Mouse (Mus musculus) testis, adult 2 months (tissue): ENCODE data around the gene Phf11a.
"Not testable (repeated sequence)": the region's sequence is repeated elsewhere in the genome, so short reads cannot be mapped to it uniquely, and the experiment has no call there.

Experiments
- CTCF ChIP-seq: fragments of 200-500 bp; IDR thresholded peaks from 2 replicates; pipeline ENCODE4 v1.5.1; 2012; ENCODE audit warnings: low read depth, mild to moderate bottlenecking, inconsistent platforms, low read length, moderate library complexity; ENCODE audit not compliant: control insufficient read depth, insufficient read depth, insufficient replicate concordance
- POLR2A ChIP-seq: fragments of 200-500 bp; IDR thresholded peaks from 2 replicates; pipeline ENCODE4 v1.6.1; 2012; ENCODE audit warnings: low read depth, mild to moderate bottlenecking, inconsistent platforms, low read length, moderate library complexity; ENCODE audit not compliant: control insufficient read depth

DNA sequence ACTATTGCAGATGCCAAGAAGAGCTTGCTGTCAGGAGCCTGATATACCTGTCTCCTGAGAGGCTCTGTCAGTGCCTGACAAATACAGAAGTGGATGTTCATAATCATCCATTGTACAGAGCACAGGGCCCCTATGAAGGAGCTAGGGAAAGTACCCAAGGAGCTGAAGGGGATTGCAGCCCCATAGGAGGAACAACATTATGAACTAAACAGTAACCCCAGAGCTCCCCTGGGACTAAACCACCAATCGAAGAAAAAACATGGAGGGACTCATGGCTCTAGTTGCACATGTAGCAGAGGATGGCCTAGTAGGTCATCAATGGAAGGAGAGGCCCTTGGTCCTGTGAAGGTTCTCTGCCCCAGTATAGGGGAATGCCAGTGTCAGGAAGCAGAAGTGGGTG lies 41.5 kb downstream of the Phf11a start:
- TF ChIP-seq POLR2A, CTCF: not testable (repeated sequence)
